Mouse (Mus musculus): ENCODE data around the gene 6430628N08Rik.

Gene 6430628N08Rik

DNA sequence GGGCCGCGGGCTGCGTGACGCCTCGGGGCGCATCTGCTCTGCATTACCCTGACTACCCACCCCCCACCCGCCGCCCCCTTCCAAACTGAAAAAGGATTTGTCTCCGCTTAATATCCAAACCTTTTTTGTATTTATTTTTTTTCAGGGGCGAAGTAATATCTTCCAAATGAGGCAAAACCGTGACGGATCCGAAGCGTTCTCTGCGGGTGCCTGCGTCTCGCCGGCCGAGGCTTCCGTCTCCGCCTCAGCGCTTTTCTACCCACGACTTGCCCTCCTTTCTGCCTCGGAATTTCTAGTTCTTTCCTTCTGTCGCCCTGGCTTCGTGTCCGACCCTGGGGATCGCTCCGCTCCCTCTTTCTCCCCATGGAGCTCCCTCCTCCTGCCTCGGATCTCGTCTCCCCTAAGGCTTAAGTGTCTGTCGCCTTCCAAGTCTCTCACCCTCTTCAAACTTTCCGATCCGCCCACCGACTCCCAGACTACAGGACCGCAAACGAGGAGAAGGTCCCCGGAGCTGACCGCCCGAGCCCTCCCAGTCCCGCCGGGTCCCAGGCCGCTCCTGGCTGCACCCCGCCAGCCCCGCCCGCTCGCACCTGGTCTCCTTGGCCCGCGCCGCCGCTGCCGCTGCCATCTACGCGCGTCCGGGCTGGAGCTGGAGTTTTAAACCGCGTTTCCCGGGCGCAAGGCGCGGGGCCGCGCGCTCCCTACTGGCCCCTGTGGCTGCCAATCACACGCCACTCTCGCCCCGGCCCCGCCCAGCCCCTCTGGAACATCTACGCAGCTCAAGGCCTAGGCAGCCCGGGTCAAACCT is 49.0 kb downstream of the 6430628N08Rik start, which contains the start of gene Dmbx1:
Dmbx1 (minus strand) TSS at position 632 of the 808 bp plus-strand sequence.
- peak; percentile 8 for DNase-seq (ENCODE audit: low spot score)

DNA sequence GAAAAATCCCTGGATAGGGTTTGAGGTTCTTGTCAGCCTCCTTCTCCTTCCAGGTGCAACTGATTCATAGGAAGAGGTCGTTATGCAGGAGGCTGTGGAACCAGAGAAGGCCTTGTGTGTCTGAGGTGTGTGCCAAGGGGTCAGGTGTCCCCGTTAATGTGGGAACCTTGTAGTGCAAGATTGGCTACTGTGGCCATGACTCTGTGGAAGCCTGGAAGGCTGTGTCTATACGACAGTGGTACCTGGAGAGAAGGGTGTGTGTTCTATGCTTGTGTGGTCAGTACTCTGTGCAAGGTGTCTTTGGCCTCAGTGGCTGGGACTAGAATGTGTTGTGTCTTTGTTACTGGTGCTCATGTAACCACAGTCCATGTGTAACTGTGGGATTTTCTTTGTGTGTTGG is 50.2 kb downstream of the 6430628N08Rik start:
- no peak for DNase-seq (ENCODE audit: low spot score)

DNA sequence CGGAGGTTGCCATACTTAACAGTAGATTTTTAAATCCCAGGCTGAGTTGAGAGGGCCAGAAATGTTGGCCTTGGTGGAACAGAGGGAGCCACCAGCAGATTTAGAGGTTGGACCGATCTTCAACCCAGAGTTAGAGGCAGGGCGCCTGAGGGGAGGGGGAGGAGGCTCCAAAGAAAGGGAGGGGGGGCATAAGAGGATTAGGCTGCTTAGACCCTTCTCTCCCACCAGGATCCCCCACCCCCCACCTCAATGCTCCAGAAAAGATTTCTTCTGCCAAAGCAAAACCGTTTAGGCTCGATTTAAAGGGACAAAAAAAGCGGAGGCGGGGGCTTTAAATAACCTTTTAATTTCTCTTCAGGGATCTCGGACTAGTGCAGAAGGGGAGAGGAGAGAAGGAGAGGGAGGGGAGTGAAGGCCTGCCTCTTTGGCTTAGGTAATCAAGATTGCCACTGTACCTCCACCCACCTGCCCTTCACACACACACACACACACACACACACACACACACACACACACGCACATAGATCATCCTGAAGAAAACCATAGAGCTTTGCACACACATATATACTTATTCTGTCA is 50.9 kb downstream of the 6430628N08Rik start:
- no peak for DNase-seq (ENCODE audit: low spot score)

DNA sequence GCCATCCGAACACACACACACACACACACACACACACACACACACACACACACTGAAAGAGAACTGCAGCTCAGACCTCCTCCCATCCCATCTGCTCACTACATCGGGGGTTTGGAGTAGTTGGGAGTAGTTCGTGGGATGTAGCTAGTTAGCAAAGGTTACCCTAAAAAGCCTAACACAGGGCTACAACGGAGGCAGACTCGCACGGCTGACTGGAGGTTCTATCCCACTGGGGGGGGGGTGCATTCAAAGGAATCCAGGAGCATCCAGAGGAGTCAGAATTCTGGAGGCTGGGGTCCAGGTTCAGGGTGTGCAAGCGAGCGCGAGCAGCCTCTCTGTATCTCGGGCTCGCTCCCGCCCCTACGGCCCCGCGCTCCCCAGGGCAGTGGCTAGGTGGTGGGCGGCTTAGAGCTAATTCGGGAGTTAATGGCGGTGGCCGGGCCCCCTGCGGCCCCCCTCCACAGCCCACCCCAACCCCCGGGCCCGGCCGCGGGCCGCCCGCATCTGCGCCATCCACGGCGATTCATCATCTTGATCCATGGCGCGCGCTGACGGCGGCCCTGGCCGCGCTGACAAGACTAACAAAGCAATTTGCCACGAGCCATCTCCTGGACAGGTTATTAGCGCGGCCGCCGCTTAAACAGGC is 53.3 kb downstream of the 6430628N08Rik start:
- DNase-seq (ENCODE audit: low spot score): no peak

Measured in urinary bladder, postnatal 25 days (tissue).